Mouse (Mus musculus) layer of hippocampus, postnatal 36 days (tissue): Measurements from ENCODE around the gene Ccnyl1. TPM values are rescaled to one million over a fixed set of nuclear protein-coding genes. Genes with fewer than 3 reads are reported as not detected.

ENCODE experiments used
- DNase-seq, 2 experiments: peaks; one replicate each; pipeline ENCODE4 v3.0.0; 2022
- total RNA-seq, 2 experiments: library from RNA; stranded (reverse); gene quantifications; 2 replicates each; pipeline ENCODE4 v1.2.3; 2021

Ccnyl1 gene
- total RNA-seq, 2 experiments from 2014 or later, result 14.1 to 16.9 TPM

GRCm38 (mm10) chr1:64705230-64705629 lies 15.0 kb downstream of the Ccnyl1 start:
- peak; percentile 14 to 49 for DNase-seq

GRCm38 (mm10) chr1:64706610-64707009 lies 16.4 kb downstream of the Ccnyl1 start:
- DNase-seq, result no peak

DNA sequence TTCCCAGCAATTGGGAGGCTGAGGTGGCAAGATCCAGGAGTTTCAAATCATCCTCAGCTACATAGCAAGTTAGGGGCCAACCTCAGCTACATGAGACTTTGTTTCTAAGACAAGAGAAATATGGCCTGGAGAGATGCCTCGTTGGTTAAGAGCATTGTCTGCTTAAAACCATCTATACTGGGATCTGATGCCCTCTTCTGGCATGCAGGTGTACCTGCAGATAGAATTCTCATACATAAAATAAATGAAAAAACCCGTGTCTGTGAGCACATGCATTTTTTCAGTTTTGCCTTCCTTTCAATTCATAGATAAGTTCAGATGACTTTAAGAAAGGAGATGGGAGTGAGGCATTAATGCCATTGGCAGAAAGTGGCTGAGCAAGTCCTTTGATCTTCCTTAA lies 19.6 kb downstream of the Ccnyl1 start:
- no peak for DNase-seq

GRCm38 (mm10) chr1:64712006-64712760 lies 21.9 kb downstream of the Ccnyl1 start:
- DNase-seq, result no peak

- no peak for DNase-seq
These were observed 25.2 kb downstream of the Ccnyl1 start for GRCm38 (mm10) chr1:64715458-64715857.

DNA sequence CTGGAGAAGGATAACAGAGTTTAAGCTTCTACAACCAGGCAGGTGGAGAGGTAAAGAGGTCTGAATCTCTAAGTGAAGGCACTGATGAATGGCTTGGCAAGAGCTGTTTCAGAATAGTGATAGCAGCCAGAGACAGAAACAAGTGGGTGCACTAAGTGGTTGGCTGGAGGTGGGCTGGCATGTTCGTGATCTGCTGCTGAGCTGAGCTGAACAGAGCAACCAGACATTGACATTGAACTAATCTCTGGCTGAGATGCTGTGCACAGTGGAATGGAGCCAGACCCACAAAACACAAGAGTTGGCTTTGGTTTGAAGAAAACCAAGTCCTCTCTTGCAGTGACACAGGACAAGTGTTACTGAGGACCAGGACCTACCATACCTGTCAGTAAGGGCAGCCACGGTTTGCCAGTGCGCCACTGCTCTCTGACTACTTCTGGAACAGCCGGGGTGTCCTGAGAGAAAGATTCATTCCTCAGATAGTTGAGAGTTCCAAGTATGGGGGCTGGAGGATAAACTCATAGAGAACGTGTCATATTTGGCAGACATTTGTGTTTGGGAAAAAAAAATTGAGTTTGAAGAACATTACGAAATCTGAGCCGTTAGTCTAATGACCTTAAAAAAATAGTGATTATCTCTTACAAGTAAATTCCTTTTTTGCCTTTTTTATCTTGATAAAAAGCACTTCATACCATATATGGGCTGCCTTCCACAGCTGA lies 26.5 kb downstream of the Ccnyl1 start:
- peak in 1 of 2 experiments; percentile 12 for DNase-seq

GRCm38 (mm10) chr1:64717504-64717903 lies 27.2 kb downstream of the Ccnyl1 start:
- peak; percentile 44 to 49 for DNase-seq

GRCm38 (mm10) chr1:64721034-64721587 lies 30.9 kb downstream of the Ccnyl1 start:
- DNase-seq, result no peak

DNA sequence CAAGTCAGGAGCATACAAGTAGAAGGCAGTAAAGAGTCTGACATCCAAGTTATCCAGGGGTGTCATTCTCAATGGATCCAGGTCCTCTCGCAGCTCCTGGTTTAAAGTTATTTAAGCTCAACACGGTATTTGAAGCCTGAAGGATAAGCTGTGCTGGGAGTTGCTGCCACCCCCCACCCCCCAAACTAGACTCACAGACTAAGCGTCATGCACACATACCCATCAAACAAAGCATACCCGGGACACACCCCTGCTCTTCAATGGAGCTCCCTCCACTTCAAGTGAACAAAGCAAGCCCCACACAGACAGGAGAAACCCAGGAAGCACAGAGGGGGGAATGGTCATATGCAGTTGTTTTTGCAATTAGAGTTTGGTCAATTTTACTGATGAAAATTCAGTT lies 39.8 kb downstream of the Ccnyl1 start:
- no peak for DNase-seq

GRCm38 (mm10) chr1:64731341-64732020 lies 41.2 kb downstream of the Ccnyl1 start:
- DNase-seq, result no peak

GRCm38 (mm10) chr1:64732161-64732560 lies 41.9 kb downstream of the Ccnyl1 start:
- no peak for DNase-seq

DNA sequence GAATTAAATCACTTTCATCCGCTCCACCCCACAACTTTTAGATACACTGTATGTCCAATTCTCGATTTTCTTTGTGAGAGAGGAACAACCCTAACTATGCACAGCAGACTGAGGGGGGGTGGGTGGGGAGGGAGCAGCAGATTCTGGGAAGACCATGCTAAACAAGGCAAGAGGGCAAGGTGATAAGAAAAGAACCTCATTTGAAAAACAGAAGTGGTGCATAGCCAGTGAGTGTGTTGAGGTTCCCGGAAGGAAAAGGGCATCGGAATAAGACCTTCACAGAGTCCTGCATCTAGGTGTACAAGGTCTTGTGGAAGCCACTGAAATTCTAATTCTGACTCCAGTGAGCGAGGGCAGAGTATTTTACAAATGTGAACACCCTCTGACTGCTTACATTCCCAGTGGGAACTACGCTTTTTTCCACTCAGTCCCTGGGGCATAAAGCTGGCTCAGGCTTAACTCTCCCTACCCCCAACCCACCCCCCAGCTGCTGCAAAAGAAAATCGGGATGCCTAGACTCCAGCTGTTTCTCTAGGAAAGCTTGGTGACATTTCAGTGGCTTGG lies 42.5 kb downstream of the Ccnyl1 start:
- DNase-seq, result no peak

- DNase-seq, result no peak
These were observed 43.4 kb downstream of the Ccnyl1 start for GRCm38 (mm10) chr1:64733453-64734245.

DNA sequence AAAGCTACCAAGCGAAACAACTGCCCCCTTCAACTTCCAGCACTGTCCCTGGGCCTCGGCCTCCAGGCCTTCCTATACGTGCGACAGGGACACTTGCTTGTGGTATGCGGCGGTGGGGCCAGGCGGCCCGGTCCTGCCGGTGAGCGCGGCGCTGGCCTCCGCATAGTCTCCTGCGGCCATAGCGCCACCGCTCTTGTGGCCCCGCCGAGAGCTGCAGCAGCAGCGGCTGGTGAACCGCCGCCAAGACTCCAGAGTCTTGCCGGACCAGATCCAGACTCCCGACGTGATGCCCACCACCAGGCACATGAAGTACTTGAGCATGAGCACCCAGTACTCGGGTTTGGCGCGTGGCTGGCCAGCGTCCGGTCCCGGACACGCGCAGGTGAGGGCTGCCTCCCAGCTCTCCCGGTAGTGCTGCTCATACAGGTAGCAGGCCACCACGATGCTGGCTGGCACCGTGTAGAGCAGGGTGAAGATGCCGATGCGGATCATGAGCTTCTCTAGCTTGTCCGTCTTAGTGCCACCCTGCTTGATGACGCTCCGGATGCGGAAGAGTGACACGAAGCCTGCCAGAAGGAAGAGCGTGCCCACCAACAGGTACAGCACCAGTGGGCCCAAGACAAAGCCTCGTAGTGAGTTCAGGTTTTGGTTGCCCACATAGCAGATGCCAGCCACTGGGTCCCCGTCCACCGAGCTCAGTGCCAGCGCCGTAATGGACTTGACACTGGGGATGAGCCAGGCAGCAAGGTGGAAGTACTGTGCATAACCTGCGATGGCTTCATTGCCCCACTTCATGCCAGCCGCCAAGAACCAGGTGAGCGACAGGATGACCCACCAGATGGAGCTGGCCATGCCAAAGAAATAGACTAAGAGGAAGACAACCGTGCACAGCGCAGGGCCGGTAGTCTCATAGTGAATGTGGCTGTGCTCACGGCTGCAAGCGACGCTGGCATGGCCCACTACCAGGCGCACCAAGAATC lies 44.8 kb downstream of the Ccnyl1 start:
- DNase-seq, result peak in 1 of 2 experiments; percentile 12

GRCm38 (mm10) chr1:64735781-64736680 lies 45.8 kb downstream of the Ccnyl1 start:
- DNase-seq, result peak in 1 of 2 experiments; percentile 14

- peak; percentile 4 to 11 for DNase-seq
These were observed 46.6 kb downstream of the Ccnyl1 start for GRCm38 (mm10) chr1:64736681-64737501.

- DNase-seq, result peak; percentile 72 to 76
These were observed 47.4 kb downstream of the Ccnyl1 start, which contains the start of gene Fzd5 for GRCm38 (mm10) chr1:64737502-64738179. Fzd5 (minus strand) TSS chr1:64737751.

- no peak for DNase-seq
These were observed 47.9 kb downstream of the Ccnyl1 start for GRCm38 (mm10) chr1:64738180-64738555.
